Mouse (Mus musculus): ENCODE data around the gene Ugt1a1. TPM values are rescaled to one million over a fixed set of nuclear protein-coding genes. Genes with fewer than 3 reads are reported as not detected.

Ugt1a1 gene
- 0.09 TPM in 1 of 2 replicates, not detected in the other for polyA plus RNA-seq (2012; rRNA removed)

GRCm38 (mm10) chr1:88211812-88212211, at the start of gene Ugt1a1:
Ugt1a1 (plus strand) TSS chr1:88211959.

GRCm38 (mm10) chr1:88165711-88166110, 46.0 kb upstream of the Ugt1a1 start, which contains the start of gene Ugt1a5:
Ugt1a5 (plus strand) TSS chr1:88166012.

GRCm38 (mm10) chr1:88200456-88200855, 11.3 kb upstream of the Ugt1a1 start, which contains the start of gene Ugt1a2:
Ugt1a2 (plus strand) TSS chr1:88200601.

GRCm38 (mm10) chr1:88205294-88205922, 6.4 kb upstream of the Ugt1a1 start, which contains the start of gene Dnajb3:
Dnajb3 (minus strand) TSS chr1:88205782.

DNA sequence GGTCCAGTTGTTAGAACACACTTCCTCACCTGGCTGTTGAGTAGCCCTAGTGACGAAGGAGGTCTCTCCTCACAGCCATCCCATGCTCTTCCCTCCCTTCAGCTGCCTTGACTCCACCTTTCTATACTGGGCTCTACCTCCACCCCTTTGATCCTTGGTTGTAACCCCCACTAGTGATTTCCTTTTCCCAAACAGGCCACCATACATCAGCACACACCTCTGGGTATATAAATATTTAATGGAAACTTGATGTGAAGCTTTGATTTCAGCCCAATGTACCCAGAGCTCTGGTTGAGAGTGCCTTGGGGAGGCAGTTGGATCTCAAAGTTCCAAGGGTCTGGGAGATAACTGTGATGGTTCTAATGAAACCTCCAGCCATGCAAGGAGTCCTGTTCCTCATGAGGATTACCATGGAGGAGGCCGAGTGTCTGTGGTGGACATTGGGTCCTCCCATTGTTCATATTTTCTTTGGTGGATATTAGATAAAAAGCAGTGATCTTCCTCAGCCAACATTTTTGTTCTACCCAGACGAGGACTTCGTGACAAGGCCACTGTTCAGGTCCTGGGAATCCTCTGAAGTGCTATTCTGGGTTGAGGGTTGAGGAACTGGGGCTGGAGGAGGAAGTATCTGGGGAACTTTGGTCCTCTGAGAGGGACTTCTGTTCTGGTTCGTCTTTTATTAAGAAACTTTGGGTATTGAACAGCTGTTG, 15.1 kb downstream of the Ugt1a1 start, which contains the start of gene Mroh2a:
Gene Mroh2a, plus strand, starts transcription at position 317 of the 710 bp plus-strand sequence.

Other genes with a start within 250 kb of the Ugt1a1 start
- 24.0 and 24.9 TPM in 2 replicates for gene Usp40, start 203.4 kb upstream of the Ugt1a1 start, polyA plus RNA-seq (2012; rRNA removed)
- gene Ugt1a10, start 156.6 kb upstream of the Ugt1a1 start, polyA plus RNA-seq (2012; rRNA removed), result not detected in 2 replicates
- not detected in 2 replicates for gene Ugt1a9, start 141.2 kb upstream of the Ugt1a1 start, polyA plus RNA-seq (2012; rRNA removed)
- gene Ugt1a8, start 124.1 kb upstream of the Ugt1a1 start, polyA plus RNA-seq (2012; rRNA removed), result not detected in 2 replicates
- gene Ugt1a7c, start 116.9 kb upstream of the Ugt1a1 start, polyA plus RNA-seq (2012; rRNA removed), result 0.80 and 0.91 TPM in 2 replicates
- gene Ugt1a6b, start 108.7 kb upstream of the Ugt1a1 start, polyA plus RNA-seq (2012; rRNA removed), result 1.1 TPM in 2 replicates
- 1.4 and 1.6 TPM in 2 replicates for gene Ugt1a6a, start 77.2 kb upstream of the Ugt1a1 start, polyA plus RNA-seq (2012; rRNA removed)
- gene Ugt1a5, start 45.9 kb upstream of the Ugt1a1 start, polyA plus RNA-seq (2012; rRNA removed), result 0.06 and 0.14 TPM in 2 replicates
- gene Ugt1a2, start 11.4 kb upstream of the Ugt1a1 start, polyA plus RNA-seq (2012; rRNA removed), result 0.05 TPM in 1 of 2 replicates, not detected in the other
- 9.8 TPM in 2 replicates for gene Dnajb3, start 6.2 kb upstream of the Ugt1a1 start, polyA plus RNA-seq (2012; rRNA removed)
- gene Mroh2a, start 15.0 kb downstream of the Ugt1a1 start, polyA plus RNA-seq (2012; rRNA removed), result 0.15 and 0.18 TPM in 2 replicates
- 171 and 178 TPM in 2 replicates for gene Hjurp, start 65.7 kb downstream of the Ugt1a1 start, polyA plus RNA-seq (2012; rRNA removed)
- gene Trpm8, start 65.7 kb downstream of the Ugt1a1 start, polyA plus RNA-seq (2012; rRNA removed), result 0.06 TPM in 2 replicates
- gene Spp2, start 195.0 kb downstream of the Ugt1a1 start, polyA plus RNA-seq (2012; rRNA removed), result 0.18 TPM in 2 replicates